Mouse (Mus musculus) kidney, adult 2 months (tissue): ENCODE measurements around the gene Nova2. TPM values are rescaled to one million over a fixed set of nuclear protein-coding genes. Genes with fewer than 3 reads are reported as not detected.

ENCODE experiments used
- DNase-seq: peaks from one replicate; pipeline ENCODE4 v3.0.0; 2021
- H3K27ac ChIP-seq: fragments of 200-500 bp; 2 replicates; pipeline ENCODE4 v1.5.1; 2012; ENCODE audit warnings: low read depth, low read length, control low read depth, inconsistent platforms; ENCODE audit not compliant: insufficient read depth
- H3K27me3 ChIP-seq: fragments of 200-500 bp; replicated peaks from 2 replicates; pipeline ENCODE4 v1.6.1; 2012; ENCODE audit warnings: mild to moderate bottlenecking, moderate library complexity, low read length, inconsistent platforms; ENCODE audit not compliant: control insufficient read depth, insufficient read depth
- H3K36me3 ChIP-seq: fragments of 200-500 bp; 2 replicates; pipeline ENCODE4 v1.6.1; 2012; ENCODE audit warnings: mild to moderate bottlenecking, moderate library complexity, low read length, inconsistent platforms; ENCODE audit not compliant: control insufficient read depth, insufficient read depth
- H3K4me1 ChIP-seq: fragments of 200-500 bp; 2 replicates; pipeline ENCODE4 v1.6.1; 2011; ENCODE audit warnings: low read length; ENCODE audit not compliant: control insufficient read depth, insufficient read depth
- H3K4me3 ChIP-seq: fragments of 200-500 bp; 2 replicates; pipeline ENCODE4 v1.5.1; 2011; ENCODE audit warnings: mild to moderate bottlenecking, low read depth, low read length, control low read depth; ENCODE audit not compliant: insufficient read depth
- CTCF ChIP-seq: fragments of 200-500 bp; conservative IDR thresholded peaks from 2 replicates; pipeline ENCODE4 v1.5.1; 2011; ENCODE audit warnings: low read depth, mild to moderate bottlenecking, control low read depth, low read length, moderate library complexity, mixed read lengths; ENCODE audit not compliant: insufficient read depth, insufficient read length
- POLR2A ChIP-seq: fragments of 200-500 bp; IDR thresholded peaks from one replicate; pipeline ENCODE4 v1.6.1; 2011; ENCODE audit warnings: low read depth, low read length, control low read depth
- WGBS: fragments of 180-500 bp; shearing (Covaris S2); methylation state at CpG from one replicate; pipeline ENCODE4 v1.1.7; 2018; 5-methylcytosine and 5-hydroxymethylcytosine counted together
- polyA plus RNA-seq: library from polyadenylated mRNA; depleted of rRNA; stranded (reverse); fragments of >200 nt; gene quantifications from 2 replicates; pipeline ENCODE4 v1.2.3, GENCODE M21; 2012

Gene Nova2
- polyA plus RNA-seq, 1 experiment: 1.1 TPM

GRCm38 (mm10) chr7:18962795-18963194, 37.1 kb downstream of the Nova2 start:
- no peak overlapping the region for H3K4me3 ChIP-seq
- DNase-seq: no peak
- H3K4me1 ChIP-seq: no peaks in the 10 kb centered on the region
- no peak overlapping the region for H3K27ac ChIP-seq
- 17% methylated on average over 20 of the region's 20 CpGs for WGBS
- H3K36me3 ChIP-seq: no peaks in the 10 kb centered on the region
- no peaks in the 10 kb centered on the region for H3K27me3 ChIP-seq
- TF ChIP-seq CTCF: no peak
- TF ChIP-seq POLR2A: no peak

- no peak overlapping the region for H3K4me3 ChIP-seq
- 10% methylated on average over 19 of the region's 19 CpGs for WGBS
- H3K27me3 ChIP-seq: no peaks in the 10 kb centered on the region
- TF ChIP-seq POLR2A (no peak), CTCF (no peak)
- no peak for DNase-seq
- H3K4me1 ChIP-seq: no peaks in the 10 kb centered on the region
- no peak overlapping the region for H3K27ac ChIP-seq
- no peaks in the 10 kb centered on the region for H3K36me3 ChIP-seq
Measured at GRCm38 (mm10) chr7:18963294-18963843, 37.7 kb downstream of the Nova2 start.

- Histone ChIP-seq H3K36me3 (no peaks in the 10 kb centered on the region), H3K27me3 (no peaks in the 10 kb centered on the region)
Measured at GRCm38 (mm10) chr7:18965312-18965711, 39.6 kb downstream of the Nova2 start.

GRCm38 (mm10) chr7:18967603-18968002, 41.9 kb downstream of the Nova2 start:
- Histone ChIP-seq H3K27ac (no peak overlapping the region), H3K27me3 (no peaks in the 10 kb centered on the region), H3K36me3 (no peaks in the 10 kb centered on the region), H3K4me3 (no peak overlapping the region), H3K4me1 (no peaks in the 10 kb centered on the region)
- no peak for TF ChIP-seq CTCF
- TF ChIP-seq POLR2A: no peak
- WGBS: 10% methylated on average over 8 of the region's 8 CpGs
- peak; percentile 21 for DNase-seq

More at GRCm38 (mm10) chr7:18965312-18965711, 39.6 kb downstream of the Nova2 start:
- no peak for TF ChIP-seq POLR2A
- TF ChIP-seq CTCF: no peak
- no peak for DNase-seq
- 80% methylated on average over 5 of the region's 5 CpGs for whole genome bisulfite sequencing
- H3K27ac ChIP-seq: no peak overlapping the region
- no peaks in the 10 kb centered on the region for H3K4me1 ChIP-seq
- no peak overlapping the region for H3K4me3 ChIP-seq

- H3K27ac ChIP-seq: no peak overlapping the region
- H3K27me3 ChIP-seq: no peaks in the 10 kb centered on the region
- 87% methylated on average over 3 of the region's 3 CpGs for WGBS
- H3K4me1 ChIP-seq: no peaks in the 10 kb centered on the region
- TF ChIP-seq POLR2A (no peak), CTCF (0 out of 2 replicates have a peak, but pooled peaks have one; percentile 13)
- no peaks in the 10 kb centered on the region for H3K36me3 ChIP-seq
- H3K4me3 ChIP-seq: no peak overlapping the region
- no peak for DNase-seq
Measured at GRCm38 (mm10) chr7:18970956-18971355, 45.3 kb downstream of the Nova2 start.

GRCm38 (mm10) chr7:18978381-18978780, 52.7 kb downstream of the Nova2 start:
- no peak for DNase-seq
- TF ChIP-seq CTCF: no peak
- no peak for TF ChIP-seq POLR2A
- no peak overlapping the region for H3K4me3 ChIP-seq
- no peaks in the 10 kb centered on the region for H3K4me1 ChIP-seq
- 85% methylated on average over 9 of the region's 9 CpGs for WGBS
- H3K36me3 ChIP-seq: no peaks in the 10 kb centered on the region
- no peak overlapping the region for H3K27ac ChIP-seq
- no peaks in the 10 kb centered on the region for H3K27me3 ChIP-seq

- no peak overlapping the region for H3K4me3 ChIP-seq
- no peak overlapping the region for H3K27ac ChIP-seq
- no peak for DNase-seq
- no peak for TF ChIP-seq POLR2A
- no peak for TF ChIP-seq CTCF
- 60% methylated on average over 2 of the region's 2 CpGs for WGBS
- H3K36me3 ChIP-seq: no peaks in the 10 kb centered on the region
- H3K27me3 ChIP-seq: no peaks in the 10 kb centered on the region
- H3K4me1 ChIP-seq: peaks cover under 1% of the 10 kb centered on the region; the same call in 1 of the 2 replicates
Measured at GRCm38 (mm10) chr7:18986503-18986902, 60.8 kb downstream of the Nova2 start.
